Mouse (Mus musculus) thymus, adult 2 months (tissue): ENCODE measurements at regions not wholly inside any gene's neighbourhood (a gene's known extent, or its start where the extent isn't known, plus 50 kb on each side); places are given as distances from the start of the nearest gene placed in this dataset.

Experiments used
- CTCF ChIP-seq: fragments of 200-500 bp; IDR thresholded peaks from 2 replicates; pipeline ENCODE4 v1.5.1; 2012; ENCODE audit warnings: mild to moderate bottlenecking, control low read depth, low read length, moderate library complexity, borderline replicate concordance; ENCODE audit not compliant: control insufficient read depth, poor library complexity, insufficient read depth; ENCODE audit errors: extremely low read depth
- POLR2A ChIP-seq: fragments of 200-500 bp; IDR thresholded peaks from 2 replicates; pipeline ENCODE4 v1.6.1; 2012; ENCODE audit warnings: mild to moderate bottlenecking, low read length, control low read depth, moderate library complexity; ENCODE audit not compliant: control insufficient read depth, poor library complexity, insufficient read depth; ENCODE audit errors: extremely low read depth

- no peak for TF ChIP-seq CTCF
- no peak for TF ChIP-seq POLR2A
Observed at GRCm38 (mm10) chr10:125902668-125903067, 63.3 kb upstream of the Lrig3 start.
